Mouse (Mus musculus): ENCODE data around the gene Magt1.
A peak's percentile ranks its signal among the peaks of the same experiment; 100 is the strongest.
"Not testable (repeated sequence)": the region's sequence is repeated elsewhere in the genome, so short reads cannot be mapped to it uniquely, and the experiment has no call there.

Magt1 gene

GRCm38 (mm10) chrX:106011465-106012159 lies at the start of gene Magt1:
TSS of gene Magt1 (minus strand) at chrX:106011906.
- peak; percentile 87 to 92 for DNase-seq

- peak in 1 of 2 experiments; percentile 31 for DNase-seq
Measured at GRCm38 (mm10) chrX:106048191-106048590, 36.5 kb upstream of the Magt1 start.

- DNase-seq, result no peak
Measured at GRCm38 (mm10) chrX:106045928-106046327, 34.2 kb upstream of the Magt1 start.

- DNase-seq, result peak in 1 of 2 experiments; percentile 28
Measured at GRCm38 (mm10) chrX:106045455-106045854, 33.7 kb upstream of the Magt1 start.

GRCm38 (mm10) chrX:106043863-106044617 lies 32.3 kb upstream of the Magt1 start:
- no peak for DNase-seq

- peak; percentile 9 to 32 for DNase-seq
Measured at GRCm38 (mm10) chrX:106037185-106037752, 25.6 kb upstream of the Magt1 start.

- DNase-seq, result no peak
Measured at GRCm38 (mm10) chrX:106035727-106036126, 24.0 kb upstream of the Magt1 start.

- no peak for DNase-seq
Measured at GRCm38 (mm10) chrX:106031124-106031523, 19.4 kb upstream of the Magt1 start.

GRCm38 (mm10) chrX:106030176-106030575 lies 18.5 kb upstream of the Magt1 start:
- DNase-seq, result no peak

- no peak for DNase-seq
Measured at GRCm38 (mm10) chrX:106027343-106027674, 15.6 kb upstream of the Magt1 start.

GRCm38 (mm10) chrX:106026418-106027342 lies 15.0 kb upstream of the Magt1 start, which contains the start of gene Atp7a:
TSS of gene Atp7a (plus strand) at chrX:106027276.
- peak; percentile 93 to 95 for DNase-seq

GRCm38 (mm10) chrX:106017516-106017915 lies 5.8 kb upstream of the Magt1 start:
- no peak for DNase-seq

- no peak for DNase-seq
Measured at GRCm38 (mm10) chrX:106017102-106017501, 5.4 kb upstream of the Magt1 start.

GRCm38 (mm10) chrX:106015571-106016322 lies 4.0 kb upstream of the Magt1 start, which contains the start of gene Cox7b:
TSS of gene Cox7b (plus strand) at chrX:106015700.
- DNase-seq, result peak; percentile 70 to 83

- DNase-seq, result not testable (repeated sequence)
Measured at GRCm38 (mm10) chrX:106014741-106015377, 3.2 kb upstream of the Magt1 start.

- peak; percentile 68 to 71 for DNase-seq
Measured at GRCm38 (mm10) chrX:106013217-106013616, 1.5 kb upstream of the Magt1 start.

GRCm38 (mm10) chrX:106012559-106012958 lies 853 bp upstream of the Magt1 start:
- DNase-seq, result no peak

GRCm38 (mm10) chrX:106010762-106011161 lies 944 bp downstream of the Magt1 start:
- DNase-seq, result no peak

GRCm38 (mm10) chrX:106001605-106002004 lies 10.1 kb downstream of the Magt1 start:
- no peak for DNase-seq

- DNase-seq, result not testable (repeated sequence)
Measured at GRCm38 (mm10) chrX:105957091-105957490, 54.6 kb downstream of the Magt1 start.

GRCm38 (mm10) chrX:105953999-105954398 lies 57.7 kb downstream of the Magt1 start:
- DNase-seq, result no peak

Measured in kidney, postnatal 4 days (tissue).